Mouse (Mus musculus): ENCODE data around the gene Gm27029.

DNA sequence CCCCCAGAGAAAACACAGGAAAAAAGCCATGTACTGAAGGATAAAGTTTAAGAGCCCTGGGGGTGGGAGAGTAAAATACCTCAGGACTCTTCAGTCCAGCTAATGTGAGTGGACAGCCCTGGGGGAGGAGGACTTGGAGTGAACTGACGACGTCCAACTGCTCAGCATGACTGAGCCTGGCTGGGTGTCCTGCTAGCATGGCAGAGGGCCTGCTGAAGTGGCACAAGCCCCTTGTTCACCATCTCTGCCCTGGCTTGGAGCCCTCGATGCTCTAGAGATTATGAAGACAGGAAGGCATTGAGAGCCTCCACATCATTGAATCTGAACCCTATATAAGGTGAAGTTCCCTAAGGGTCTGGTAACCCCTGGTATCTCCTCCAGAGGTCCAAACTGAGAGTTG lies 47.3 kb upstream of the Gm27029 start:
- no peak for TF ChIP-seq CTCF (conservative IDR thresholded peaks at IDR 0.05; ENCODE audit: insufficient read depth, insufficient read length, low read depth, low read length)
- no peak for TF ChIP-seq POLR2A (IDR thresholded peaks at IDR 0.05; ENCODE audit: low read depth, low read length)
